Mouse (Mus musculus) kidney, embryonic 15.5 days (tissue): ENCODE measurements around the gene Zcchc3. TPM values are rescaled to one million over a fixed set of nuclear protein-coding genes. Genes with fewer than 3 reads are reported as not detected.
A peak's percentile ranks its signal among the peaks of the same experiment; 100 is the strongest.

Experiments
- ATAC-seq: fragments of 200-750 bp; cut with Nextera tagmentation; replicated peaks from 2 replicates; pipeline ENCODE4 v1.8.0; 2017; ENCODE audit warnings: moderate TSS enrichment; ENCODE audit not compliant: low FRiP score
- H3K27ac ChIP-seq: fragments of 300-500 bp; sonication (generic); 2 replicates; pipeline ENCODE4 v1.5.1; 2015; ENCODE audit warnings: mild to moderate bottlenecking, inconsistent platforms
- H3K27me3 ChIP-seq: fragments of 300-500 bp; sonication (generic); 2 replicates; pipeline ENCODE4 v1.6.1; 2015; ENCODE audit warnings: inconsistent platforms
- H3K36me3 ChIP-seq: fragments of 300-500 bp; sonication (generic); 2 replicates; pipeline ENCODE4 v1.6.1; 2015; ENCODE audit warnings: inconsistent platforms
- H3K4me1 ChIP-seq: fragments of 300-500 bp; sonication (generic); 2 replicates; pipeline ENCODE4 v1.6.1; 2015; ENCODE audit warnings: inconsistent platforms
- H3K4me2 ChIP-seq: fragments of 300-500 bp; sonication (generic); 2 replicates; pipeline ENCODE4 v1.6.1; 2015; ENCODE audit warnings: moderate library complexity, mild to moderate bottlenecking, inconsistent platforms
- H3K4me3 ChIP-seq: fragments of 300-500 bp; sonication (generic); replicated peaks from 2 replicates; pipeline ENCODE4 v1.5.1; 2015; ENCODE audit warnings: mild to moderate bottlenecking, inconsistent platforms
- H3K9ac ChIP-seq: fragments of 300-500 bp; sonication (generic); 2 replicates; pipeline ENCODE4 v1.6.1; 2015; ENCODE audit warnings: mild to moderate bottlenecking, inconsistent platforms
- H3K9me3 ChIP-seq: fragments of 300-500 bp; sonication (generic); replicated peaks from 2 replicates; pipeline ENCODE4 v1.6.1; 2016; ENCODE audit warnings: inconsistent platforms
- WGBS: fragments of 180-500 bp; shearing (Covaris S2); methylation state at CpG from one replicate; pipeline ENCODE4 v1.1.7; 2015; ENCODE audit warnings: mixed read lengths; 5-methylcytosine and 5-hydroxymethylcytosine counted together
- polyA plus RNA-seq: library from polyadenylated mRNA; unstranded; fragments of >200 nt; fragmentation: Nextera tagmentation; extraction: Ambion mirVana; gene quantifications from 2 replicates; pipeline ENCODE4 v1.2.1, GENCODE M21; 2015

Zcchc3 gene
- polyA plus RNA-seq, 1 experiment from 2014 or later: 45.7 TPM

DNA sequence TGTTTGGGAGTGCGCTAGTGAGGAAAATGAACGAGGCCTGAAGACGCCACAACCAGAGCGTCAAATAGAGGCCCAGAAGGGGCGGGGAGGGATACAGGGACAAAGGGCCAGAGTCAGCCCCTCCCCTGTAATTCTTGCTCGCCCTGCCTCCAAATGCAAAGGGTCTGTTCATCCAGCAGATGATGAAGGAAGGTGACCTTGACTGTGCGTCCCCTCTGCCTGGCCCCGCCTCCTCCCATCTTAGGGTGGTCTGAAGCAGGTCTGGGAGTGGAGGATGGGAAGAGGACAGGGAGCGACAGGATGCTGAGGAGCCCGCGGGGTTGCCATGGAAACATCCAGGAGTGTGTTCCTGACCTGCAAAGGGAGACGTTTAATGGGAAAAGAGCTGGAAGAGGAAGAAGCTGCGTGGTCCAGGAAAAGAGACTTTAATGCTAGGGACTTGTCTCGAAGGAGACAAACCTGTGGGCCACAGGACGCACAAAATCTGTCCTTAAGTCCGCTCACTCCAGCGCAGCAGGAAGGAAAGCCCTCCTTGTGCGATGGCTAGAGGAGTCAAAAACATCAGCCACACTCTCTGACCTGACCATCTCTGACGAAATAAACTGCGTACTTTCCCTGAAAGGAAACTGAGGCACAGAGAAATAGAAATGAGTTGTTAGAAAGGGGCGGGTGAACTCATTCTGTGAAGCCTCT, 39.0 kb downstream of the Zcchc3 start:
- no peak overlapping the region for H3K9ac ChIP-seq

DNA sequence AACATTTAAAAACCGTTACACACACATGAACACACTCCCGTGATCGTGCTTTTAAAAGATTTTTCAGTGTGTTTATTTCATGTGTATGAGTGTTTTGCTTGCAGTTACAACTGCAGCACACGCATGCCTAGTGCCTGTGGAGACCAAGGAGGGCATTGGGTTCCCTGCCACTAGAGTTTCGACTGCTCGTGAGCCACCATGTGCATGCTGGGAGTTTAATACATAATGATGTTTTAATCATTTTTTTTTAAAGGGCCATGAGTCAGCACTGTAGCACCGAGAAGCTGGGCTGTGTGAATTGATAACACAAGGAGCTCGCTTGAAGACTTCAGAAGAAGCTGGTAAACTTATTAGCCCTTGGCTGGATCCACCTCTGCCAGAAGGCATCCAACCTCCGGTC, 41.3 kb downstream of the Zcchc3 start:
- Histone ChIP-seq H3K4me1 (peaks cover 19% of the 10 kb centered on the region), H3K9ac (no peak overlapping the region), H3K9me3 (no peaks in the 10 kb centered on the region), H3K27ac (no peak overlapping the region), H3K4me3 (no peak overlapping the region), H3K36me3 (no peaks in the 10 kb centered on the region), H3K4me2 (no peak overlapping the region), H3K27me3 (peaks cover 40% of the 10 kb centered on the region)
- no peak for ATAC-seq
- 84% methylated on average over 9 of the region's 9 CpGs for WGBS

More for the DNA sequence above, 39.0 kb downstream of the Zcchc3 start:
- peak; percentile 50; the same call in 1 of the 2 replicates for ATAC-seq
- WGBS: 6% methylated on average over 21 of the region's 21 CpGs
- peak overlapping the region; percentile 49 for H3K4me2 ChIP-seq
- peak overlapping the region; percentile 12; the same call in 1 of the 2 replicates for H3K4me3 ChIP-seq
- H3K4me1 ChIP-seq: peaks cover 17% of the 10 kb centered on the region
- no peaks in the 10 kb centered on the region for H3K36me3 ChIP-seq
- no peaks in the 10 kb centered on the region for H3K9me3 ChIP-seq
- H3K27ac ChIP-seq: no peak overlapping the region
- peaks cover 37% of the 10 kb centered on the region for H3K27me3 ChIP-seq

DNA sequence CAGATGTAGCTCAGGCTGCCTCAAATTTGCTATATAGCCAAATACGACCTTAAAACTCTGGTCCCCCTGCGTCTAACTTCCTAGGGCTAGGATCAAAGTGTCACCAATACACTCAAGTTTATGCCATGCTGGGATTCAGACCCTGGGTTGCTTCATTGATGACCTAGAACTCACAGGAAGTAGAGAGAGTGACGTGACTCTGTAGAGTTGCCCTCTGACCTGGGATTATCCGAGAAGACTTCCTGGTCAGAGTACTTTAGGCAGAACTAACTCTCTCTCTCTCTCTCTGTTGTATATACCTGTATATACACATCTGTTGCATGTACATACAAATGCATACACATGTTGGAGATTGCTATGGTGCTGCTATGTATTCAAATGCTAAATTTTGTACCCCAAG, 42.2 kb downstream of the Zcchc3 start:
- WGBS: 68% methylated on average over 4 of the region's 4 CpGs
- Histone ChIP-seq H3K9me3 (no peaks in the 10 kb centered on the region), H3K27ac (no peak overlapping the region), H3K9ac (no peak overlapping the region), H3K36me3 (no peaks in the 10 kb centered on the region), H3K27me3 (peaks cover 38% of the 10 kb centered on the region), H3K4me3 (no peak overlapping the region), H3K4me1 (peaks cover 20% of the 10 kb centered on the region), H3K4me2 (no peak overlapping the region)
- ATAC-seq: no peak

DNA sequence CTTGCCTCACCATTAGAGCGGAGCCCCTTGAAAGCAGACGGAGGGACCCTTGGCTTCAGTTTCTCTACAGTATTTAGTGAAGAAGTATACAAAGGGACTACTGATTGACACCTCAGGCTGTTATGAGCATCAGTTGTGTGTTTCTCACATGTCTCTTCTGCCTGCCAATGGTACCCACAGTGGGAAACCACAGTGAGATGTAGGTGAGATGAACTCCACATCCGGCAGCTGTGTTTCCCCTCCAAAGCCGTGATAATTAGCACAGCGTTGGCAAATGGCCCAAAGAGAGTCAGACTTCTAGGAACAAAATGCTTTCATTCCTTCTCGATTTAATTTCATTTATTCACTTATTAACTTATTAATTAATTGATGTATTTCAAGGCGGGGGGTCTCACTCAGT, 42.7 kb downstream of the Zcchc3 start:
- H3K4me2 ChIP-seq: no peak overlapping the region

DNA sequence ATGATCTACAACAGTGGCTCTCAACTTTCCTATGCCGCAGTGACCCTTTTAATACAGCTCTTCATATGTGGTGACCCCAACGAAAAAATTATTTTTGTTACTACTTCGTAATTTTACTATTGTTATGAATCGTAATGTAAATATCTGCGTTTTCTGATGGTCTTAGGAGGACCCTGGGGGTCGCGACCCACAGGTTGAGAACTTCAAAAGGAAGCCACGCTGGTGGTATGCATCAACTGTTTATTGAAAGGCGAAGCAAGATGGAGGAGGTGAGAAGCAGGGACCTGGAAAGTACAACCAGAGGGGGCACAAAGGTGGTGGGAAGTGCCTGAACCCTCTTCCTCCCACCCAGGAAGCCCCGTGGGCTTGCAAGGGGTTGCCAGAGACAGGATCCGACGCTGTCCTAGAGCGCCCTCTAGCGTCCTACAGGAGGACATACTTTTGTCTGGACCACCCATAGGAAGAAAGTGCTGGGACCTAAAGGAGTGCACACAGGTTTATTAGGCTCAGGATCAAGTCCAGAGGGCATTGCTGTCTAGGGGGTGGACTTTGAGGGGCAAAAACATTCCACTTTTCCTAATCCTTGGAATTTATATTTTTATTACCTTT, 46.2 kb downstream of the Zcchc3 start:
- Histone ChIP-seq H3K27me3 (0 out of 2 replicates have a peak, but pooled peaks cover 2% of the 10 kb centered on the region), H3K4me2 (peak overlapping the region; percentile 35; the same call in 1 of the 2 replicates), H3K4me1 (peaks cover 7% of the 10 kb centered on the region), H3K9me3 (no peaks in the 10 kb centered on the region), H3K27ac (no peak overlapping the region), H3K36me3 (no peaks in the 10 kb centered on the region), H3K4me3 (no peak overlapping the region), H3K9ac (no peak overlapping the region)
- WGBS: 30% methylated on average over 14 of the region's 14 CpGs
- 0 out of 2 replicates have a peak, but pooled peaks have one; percentile 24 for ATAC-seq

More for the DNA sequence above, 42.7 kb downstream of the Zcchc3 start:
- peaks cover 34% of the 10 kb centered on the region for H3K27me3 ChIP-seq
- H3K9me3 ChIP-seq: no peaks in the 10 kb centered on the region
- no peaks in the 10 kb centered on the region for H3K36me3 ChIP-seq
- no peak overlapping the region for H3K4me3 ChIP-seq
- ATAC-seq: no peak
- H3K9ac ChIP-seq: no peak overlapping the region
- peaks cover 20% of the 10 kb centered on the region for H3K4me1 ChIP-seq
- no peak overlapping the region for H3K27ac ChIP-seq
- WGBS: 84% methylated on average over 7 of the region's 7 CpGs

DNA sequence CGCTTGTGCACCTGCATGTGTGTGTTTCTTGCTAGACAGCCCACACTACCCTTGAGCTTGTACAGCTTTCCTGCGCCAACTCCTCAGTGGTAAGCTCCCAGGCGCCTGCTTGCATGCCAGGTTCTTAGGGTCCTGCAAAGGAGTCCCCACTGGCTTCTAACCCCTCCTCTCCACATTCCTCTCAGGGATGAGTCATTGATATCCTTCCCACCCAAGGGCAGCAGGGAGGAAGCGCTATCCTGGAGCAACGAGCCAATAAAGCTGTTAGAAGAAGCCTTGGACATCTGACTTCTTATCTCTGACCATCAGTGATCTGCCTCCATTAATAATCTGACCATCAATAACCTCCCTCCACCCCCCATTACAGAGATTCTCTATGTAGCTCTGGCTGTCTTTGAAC, 46.9 kb downstream of the Zcchc3 start:
- no peak for ATAC-seq
- H3K9me3 ChIP-seq: no peaks in the 10 kb centered on the region
- H3K9ac ChIP-seq: no peak overlapping the region
- WGBS: 72% methylated on average over 5 of the region's 5 CpGs
- H3K36me3 ChIP-seq: no peaks in the 10 kb centered on the region
- H3K27ac ChIP-seq: no peak overlapping the region
- H3K4me3 ChIP-seq: no peak overlapping the region
- no peak overlapping the region for H3K4me2 ChIP-seq
- H3K4me1 ChIP-seq: peaks cover 10% of the 10 kb centered on the region
- H3K27me3 ChIP-seq: 0 out of 2 replicates have a peak, but pooled peaks cover 2% of the 10 kb centered on the region

DNA sequence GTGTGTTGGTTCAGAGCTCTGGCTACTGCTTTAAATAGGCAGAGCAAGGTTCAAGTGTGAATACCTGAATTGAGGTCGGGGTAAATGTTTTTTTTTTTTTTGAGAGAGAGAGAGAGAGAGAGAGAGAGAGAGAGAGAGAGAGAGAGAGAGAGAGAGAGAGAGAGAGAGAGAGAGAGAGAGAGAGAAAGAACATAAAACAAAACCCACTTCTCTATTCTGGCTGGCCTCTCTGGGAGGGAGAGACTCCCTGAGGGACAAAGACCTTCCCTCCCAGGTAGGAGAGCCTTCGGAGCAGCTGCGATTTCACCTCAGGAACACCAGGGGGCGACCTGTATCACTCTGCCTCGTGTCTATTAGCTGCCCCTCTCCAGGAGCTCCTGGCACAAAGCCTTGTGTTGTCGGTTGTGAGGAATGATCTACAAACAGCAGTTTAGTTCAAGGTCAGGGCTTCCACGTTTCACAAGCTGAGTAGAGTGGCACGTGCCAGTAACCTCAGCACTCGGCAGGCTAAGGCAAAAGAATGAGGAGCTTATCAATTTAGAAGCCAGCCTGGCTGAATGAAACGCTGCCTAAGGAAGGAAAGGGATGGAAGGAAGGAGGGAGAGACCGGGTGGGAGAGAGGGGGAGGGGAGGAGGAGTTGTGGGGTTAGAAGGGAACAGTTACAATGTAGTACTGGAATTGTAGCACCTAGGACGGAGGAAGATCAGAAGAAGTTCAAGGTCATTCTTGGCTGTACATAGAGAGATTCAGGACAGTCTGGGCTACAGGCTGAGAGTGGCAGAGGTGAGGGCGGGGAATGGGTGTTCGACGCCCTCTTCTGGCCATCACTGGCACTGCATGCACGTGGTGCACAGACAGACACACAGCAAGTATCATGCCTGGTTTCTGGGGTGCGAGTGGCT, 51.3 kb downstream of the Zcchc3 start:
- Histone ChIP-seq H3K9me3 (no peaks in the 10 kb centered on the region), H3K4me2 (peak overlapping the region; percentile 54), H3K9ac (no peak overlapping the region), H3K27me3 (0 out of 2 replicates have a peak, but pooled peaks cover 3% of the 10 kb centered on the region), H3K36me3 (no peaks in the 10 kb centered on the region), H3K27ac (peak overlapping the region; percentile 58; the same call in 1 of the 2 replicates), H3K4me3 (0 out of 2 replicates have a peak overlapping the region, but pooled peaks have one; percentile 8), H3K4me1 (peaks cover 15% of the 10 kb centered on the region)
- peak; percentile 77 for ATAC-seq
- WGBS: 8% methylated on average over 17 of the region's 17 CpGs

Other genes starting within 250 kb of the Zcchc3 start
- 93.4 and 101 TPM in 2 replicates for gene Csnk2a1, start 188.2 kb downstream of the Zcchc3 start, polyA plus RNA-seq
- 39.5 and 39.7 TPM in 2 replicates for gene Tbc1d20, start 121.2 kb downstream of the Zcchc3 start, polyA plus RNA-seq
- gene Rbck1, start 82.4 kb downstream of the Zcchc3 start, polyA plus RNA-seq: 79.0 and 88.7 TPM in 2 replicates
- 1.1 and 1.9 TPM in 2 replicates for gene Trib3, start 71.0 kb downstream of the Zcchc3 start, polyA plus RNA-seq
- 1.1 and 2.2 TPM in 2 replicates for gene Nrsn2, start 38.4 kb downstream of the Zcchc3 start, polyA plus RNA-seq
- 10.6 and 12.2 TPM in 2 replicates for gene Sox12, start 17.0 kb downstream of the Zcchc3 start, polyA plus RNA-seq
- gene 6820408C15Rik, start 560 bp upstream of the Zcchc3 start, polyA plus RNA-seq: 0.56 and 0.77 TPM in 2 replicates
- 0.27 TPM in 1 of 2 replicates, not detected in the other for gene Defb23, start 49.6 kb upstream of the Zcchc3 start, polyA plus RNA-seq
- not detected in 2 replicates for gene Defb20, start 62.0 kb upstream of the Zcchc3 start, polyA plus RNA-seq
- not detected in 2 replicates for gene Defb22, start 75.1 kb upstream of the Zcchc3 start, polyA plus RNA-seq
- gene Defb26, start 96.7 kb upstream of the Zcchc3 start, polyA plus RNA-seq: not detected in 2 replicates
- 0.67 and 0.95 TPM in 2 replicates for gene Defb28, start 103.2 kb upstream of the Zcchc3 start, polyA plus RNA-seq
- 0.90 and 1.6 TPM in 2 replicates for gene Defb29, start 125.1 kb upstream of the Zcchc3 start, polyA plus RNA-seq
- not detected in 2 replicates for gene Gm17416, start 154.3 kb upstream of the Zcchc3 start, polyA plus RNA-seq
- not detected in 2 replicates for gene Defb21, start 157.7 kb upstream of the Zcchc3 start, polyA plus RNA-seq
- 4.4 and 4.8 TPM in 2 replicates for gene Defb19, start 165.3 kb upstream of the Zcchc3 start, polyA plus RNA-seq
- gene Defb45, start 184.4 kb upstream of the Zcchc3 start, polyA plus RNA-seq: not detected in 2 replicates
- gene Defb36, start 189.3 kb upstream of the Zcchc3 start, polyA plus RNA-seq: 0.67 and 0.88 TPM in 2 replicates
- gene Defb25, start 208.0 kb upstream of the Zcchc3 start, polyA plus RNA-seq: 23.2 and 25.2 TPM in 2 replicates
- 59.1 and 62.5 TPM in 2 replicates for gene Rem1, start 211.9 kb upstream of the Zcchc3 start, polyA plus RNA-seq